Mouse (Mus musculus) ES-Bruce4 (cell line): Measurements from ENCODE around the gene Apbb2.

ENCODE experiments used
- CTCF ChIP-seq: IDR thresholded peaks from one replicate; pipeline ENCODE4 v1.8.1; 2011; ENCODE audit warnings: low read depth, low read length
- EP300 ChIP-seq: IDR thresholded peaks from 2 replicates; pipeline ENCODE4 v1.6.1; 2011; ENCODE audit warnings: low read depth, low read length; ENCODE audit not compliant: insufficient read depth
- POLR2A ChIP-seq: IDR thresholded peaks from one replicate; pipeline ENCODE4 v1.8.1; 2011; ENCODE audit warnings: low read length; ENCODE audit not compliant: insufficient read depth

DNA sequence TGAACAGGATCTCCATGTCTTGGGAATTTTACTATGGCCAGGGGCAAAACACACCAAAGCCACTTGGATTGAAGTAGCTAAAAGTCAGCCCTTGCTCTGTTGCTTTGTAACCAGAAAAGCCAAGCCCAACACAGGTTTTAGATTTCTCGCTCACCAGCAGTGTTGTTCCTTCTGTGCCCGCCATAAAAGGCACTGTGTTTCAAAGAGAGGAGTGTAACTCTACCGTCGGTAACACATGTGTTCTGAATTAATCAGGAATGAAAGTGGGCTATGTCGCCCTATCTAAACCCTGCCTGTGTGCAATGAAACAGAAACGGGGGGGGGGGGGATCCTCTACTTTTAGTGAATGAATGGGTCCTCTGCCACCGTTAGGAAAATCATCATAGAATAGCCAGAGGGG lies 90.0 kb downstream of the Apbb2 start:
- no peak for TF ChIP-seq CTCF
- no peak for TF ChIP-seq EP300
- TF ChIP-seq POLR2A: no peak
